Mouse (Mus musculus) midbrain, embryonic 11.5 days (tissue): ENCODE results near the gene Mtif2. TPM values are rescaled to one million over a fixed set of nuclear protein-coding genes. Genes with fewer than 3 reads are reported as not detected.

ENCODE experiments used
- ATAC-seq: fragments of 200-750 bp; cut with Nextera tagmentation; 2 replicates; pipeline ENCODE4 v1.8.0; 2017; ENCODE audit warnings: moderate TSS enrichment, moderate library complexity; ENCODE audit not compliant: low FRiP score
- DNase-seq: peaks from one replicate; pipeline ENCODE4 v3.0.0; 2015; ENCODE audit warnings: low spot score; ENCODE audit errors: missing footprints
- H3K27ac ChIP-seq: fragments of 300-500 bp; sonication (generic); 2 replicates; pipeline ENCODE4 v1.5.1; 2014; ENCODE audit warnings: low read depth, low read length
- H3K27me3 ChIP-seq: fragments of 300-500 bp; sonication (generic); 2 replicates; pipeline ENCODE4 v1.6.1; 2014; ENCODE audit warnings: mild to moderate bottlenecking, low read length, moderate library complexity, mixed read lengths; ENCODE audit not compliant: control insufficient read depth, insufficient read depth
- H3K36me3 ChIP-seq: fragments of 300-500 bp; sonication (generic); 2 replicates; pipeline ENCODE4 v1.6.1; 2014; ENCODE audit warnings: mild to moderate bottlenecking, low read length, moderate library complexity, mixed read lengths; ENCODE audit not compliant: control insufficient read depth, insufficient read depth
- H3K4me1 ChIP-seq: fragments of 300-500 bp; sonication (generic); 2 replicates; pipeline ENCODE4 v1.6.1; 2014; ENCODE audit warnings: low read length; ENCODE audit not compliant: control insufficient read depth, insufficient read depth
- H3K4me2 ChIP-seq: fragments of 300-500 bp; sonication (generic); 2 replicates; pipeline ENCODE4 v1.6.1; 2014; ENCODE audit warnings: mild to moderate bottlenecking, moderate library complexity
- H3K4me3 ChIP-seq: fragments of 300-500 bp; sonication (generic); 2 replicates; pipeline ENCODE4 v1.5.1; 2014; ENCODE audit warnings: low read depth, low read length
- H3K9ac ChIP-seq: fragments of 300-500 bp; sonication (generic); 2 replicates; pipeline ENCODE4 v1.6.1; 2014; ENCODE audit warnings: low read length
- H3K9me3 ChIP-seq: fragments of 300-500 bp; sonication (generic); 2 replicates; pipeline ENCODE4 v1.6.1; 2016; ENCODE audit warnings: low read length; ENCODE audit not compliant: control insufficient read depth
- WGBS: fragments of 180-500 bp; shearing (Covaris S2); extraction: QIAGEN DNeasy Blood & Tissue Kit; methylation state at CpG from one replicate; pipeline ENCODE4 v1.1.7; 2014; 5-methylcytosine and 5-hydroxymethylcytosine counted together
- polyA plus RNA-seq: library from polyadenylated mRNA; unstranded; fragments of >200 nt; fragmentation: Nextera tagmentation; extraction: Ambion mirVana; gene quantifications from 2 replicates; pipeline ENCODE4 v1.2.1, GENCODE M21; 2014

Mtif2 gene
- polyA plus RNA-seq, 1 experiment from 2014 or later, result 39.9 TPM

DNA sequence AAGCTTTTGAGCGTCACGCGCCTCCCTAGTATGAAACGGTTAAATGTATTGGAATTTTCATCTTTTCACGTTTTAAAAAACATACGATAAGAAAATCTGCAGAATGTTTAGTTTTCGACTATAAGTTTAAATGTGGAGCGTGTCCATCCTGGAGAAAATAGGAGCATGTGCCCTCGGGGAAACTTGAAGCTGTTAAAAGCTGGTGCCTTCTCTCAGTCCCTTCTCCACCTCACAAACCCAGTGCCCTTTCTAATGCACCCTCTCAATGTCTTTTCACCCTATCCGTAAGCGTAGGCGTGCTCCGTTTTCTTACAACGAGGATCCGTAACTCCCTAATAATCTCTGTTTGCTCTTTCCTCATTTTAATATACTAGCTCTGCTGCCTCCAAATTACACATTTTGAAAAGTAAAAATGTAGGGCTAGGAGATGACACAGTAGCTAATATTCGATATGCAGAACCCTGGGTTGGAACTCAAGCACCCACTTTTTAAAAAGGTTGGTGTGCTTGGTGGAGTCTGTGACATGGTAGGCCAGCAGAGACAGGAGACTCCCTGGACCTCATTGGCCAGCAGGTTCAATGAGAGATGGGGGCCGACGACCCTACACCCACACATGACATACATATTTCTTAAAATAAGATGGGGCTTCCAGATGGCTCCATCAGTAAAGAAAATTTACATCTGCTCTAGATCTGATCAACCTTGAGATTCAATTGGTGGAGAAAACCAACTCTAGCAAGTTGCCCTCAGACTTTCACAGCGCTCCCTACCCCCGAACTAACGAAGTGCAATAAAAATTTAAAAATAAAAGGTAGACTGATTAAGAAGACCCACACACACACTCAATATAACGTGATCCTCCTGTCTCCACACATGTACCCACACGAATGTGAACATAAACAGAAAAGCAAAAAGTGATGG is 22.6 kb downstream of the Mtif2 start:
- Histone ChIP-seq H3K36me3 (peaks cover 11% of the 10 kb centered on the region; the same call in 1 of the 2 replicates), H3K27me3 (no peaks in the 10 kb centered on the region), H3K4me3 (peak overlapping the region; percentile 67), H3K27ac (no peak overlapping the region), H3K4me2 (peak overlapping the region; percentile 72), H3K9ac (peak overlapping the region; percentile 88), H3K9me3 (no peaks in the 10 kb centered on the region), H3K4me1 (peaks cover 12% of the 10 kb centered on the region; the same call in 1 of the 2 replicates)
- ATAC-seq, result peak; percentile 9; the same call in 1 of the 2 replicates
- WGBS, result 25% methylated on average over 23 of the region's 23 CpGs
- DNase-seq, result no peak

DNA sequence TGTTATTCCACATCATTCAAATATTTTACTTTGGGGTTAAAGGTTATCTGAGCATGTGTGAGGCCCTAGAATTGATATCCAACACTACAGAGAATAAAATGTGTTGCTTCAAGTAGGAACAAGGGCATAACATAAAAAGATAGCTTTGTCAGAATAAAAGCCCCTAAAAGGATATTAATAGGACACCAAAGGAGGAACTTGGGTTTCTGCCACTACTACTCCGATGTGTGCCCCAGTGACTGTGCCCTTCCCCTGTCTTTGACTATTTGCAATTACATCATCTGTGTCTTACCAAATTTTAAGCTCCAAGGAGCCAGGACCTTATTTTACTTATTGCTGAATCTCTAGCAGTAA is 23.2 kb downstream of the Mtif2 start:
- Histone ChIP-seq H3K4me1 (peaks cover 12% of the 10 kb centered on the region; the same call in 1 of the 2 replicates), H3K9me3 (no peaks in the 10 kb centered on the region), H3K27ac (no peak overlapping the region), H3K27me3 (no peaks in the 10 kb centered on the region), H3K36me3 (peaks cover 5% of the 10 kb centered on the region; the same call in 1 of the 2 replicates), H3K4me3 (no peak overlapping the region), H3K9ac (no peak overlapping the region), H3K4me2 (no peak overlapping the region)
- no peak for DNase-seq
- no peak for ATAC-seq
- WGBS, result 89% methylated on average over 1 of the region's 1 CpGs

DNA sequence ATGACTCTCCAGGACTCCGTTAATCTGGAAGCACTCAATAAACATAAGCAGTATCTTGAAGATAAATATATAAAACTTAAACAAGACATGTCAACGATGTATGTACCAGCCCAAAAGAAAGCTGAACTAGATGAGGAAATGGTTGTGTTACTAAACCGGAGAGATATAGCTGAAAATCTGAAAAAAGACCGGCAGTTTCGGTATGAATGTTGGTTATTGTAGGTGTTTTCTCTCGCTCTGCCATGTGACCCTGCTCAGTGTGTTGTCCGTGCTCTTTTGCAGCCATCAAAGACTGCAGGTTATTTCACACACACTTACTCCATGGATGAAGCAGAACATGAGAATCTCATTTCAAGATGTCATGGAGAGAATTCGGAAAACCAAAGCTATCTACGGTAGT is 34.2 kb downstream of the Mtif2 start:
- H3K4me1 ChIP-seq, result no peaks in the 10 kb centered on the region
- H3K27me3 ChIP-seq, result no peaks in the 10 kb centered on the region
- H3K9ac ChIP-seq, result no peak overlapping the region
- DNase-seq, result no peak
- H3K4me3 ChIP-seq, result no peak overlapping the region
- 90% methylated on average over 9 of the region's 9 CpGs for WGBS
- no peak overlapping the region for H3K27ac ChIP-seq
- ATAC-seq, result no peak
- H3K36me3 ChIP-seq, result no peaks in the 10 kb centered on the region
- no peak overlapping the region for H3K4me2 ChIP-seq
- no peaks in the 10 kb centered on the region for H3K9me3 ChIP-seq

- peak; percentile 28 for DNase-seq
- Histone ChIP-seq H3K36me3 (no peaks in the 10 kb centered on the region), H3K9ac (no peak overlapping the region), H3K4me3 (no peak overlapping the region), H3K27me3 (no peaks in the 10 kb centered on the region), H3K9me3 (no peaks in the 10 kb centered on the region), H3K4me1 (no peaks in the 10 kb centered on the region), H3K27ac (no peak overlapping the region), H3K4me2 (no peak overlapping the region)
- 91% methylated on average over 3 of the region's 3 CpGs for WGBS
- no peak for ATAC-seq
Measured at GRCm38 (mm10) chr11:29560990-29561389, 34.8 kb downstream of the Mtif2 start.

DNA sequence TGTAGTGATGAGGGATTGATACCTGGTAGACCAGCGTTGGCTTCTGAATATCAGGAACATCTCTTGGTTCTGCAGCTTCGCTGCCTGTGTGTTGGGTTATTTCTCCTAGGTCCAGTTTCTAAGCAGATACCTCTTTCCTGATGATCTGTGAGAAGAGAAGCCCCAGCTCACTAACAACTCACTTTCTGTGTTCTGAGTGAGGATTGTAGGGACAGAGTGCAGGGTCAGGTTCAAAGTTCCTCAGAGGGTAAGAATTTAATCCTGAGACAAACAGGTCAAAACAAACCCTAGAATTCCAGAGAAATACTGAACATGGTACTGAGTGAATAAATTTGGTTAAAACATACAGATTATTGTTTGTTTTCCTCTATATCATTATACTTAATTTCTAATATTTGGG is 37.2 kb downstream of the Mtif2 start:
- Histone ChIP-seq H3K4me1 (no peaks in the 10 kb centered on the region), H3K9me3 (no peaks in the 10 kb centered on the region), H3K36me3 (no peaks in the 10 kb centered on the region), H3K4me3 (no peak overlapping the region), H3K4me2 (no peak overlapping the region), H3K27ac (no peak overlapping the region), H3K9ac (no peak overlapping the region), H3K27me3 (no peaks in the 10 kb centered on the region)
- ATAC-seq (no peak), DNase-seq (no peak)
- WGBS, result 94% methylated on average over 2 of the region's 2 CpGs

GRCm38 (mm10) chr11:29571536-29571935 is 45.3 kb downstream of the Mtif2 start:
- no peak overlapping the region for H3K4me2 ChIP-seq
- ATAC-seq, result no peak
- no peak overlapping the region for H3K27ac ChIP-seq
- 69% methylated on average over 3 of the region's 3 CpGs for WGBS
- no peaks in the 10 kb centered on the region for H3K9me3 ChIP-seq
- no peak overlapping the region for H3K9ac ChIP-seq
- no peaks in the 10 kb centered on the region for H3K36me3 ChIP-seq
- no peaks in the 10 kb centered on the region for H3K4me1 ChIP-seq
- no peak overlapping the region for H3K4me3 ChIP-seq
- no peaks in the 10 kb centered on the region for H3K27me3 ChIP-seq
- DNase-seq, result no peak

DNA sequence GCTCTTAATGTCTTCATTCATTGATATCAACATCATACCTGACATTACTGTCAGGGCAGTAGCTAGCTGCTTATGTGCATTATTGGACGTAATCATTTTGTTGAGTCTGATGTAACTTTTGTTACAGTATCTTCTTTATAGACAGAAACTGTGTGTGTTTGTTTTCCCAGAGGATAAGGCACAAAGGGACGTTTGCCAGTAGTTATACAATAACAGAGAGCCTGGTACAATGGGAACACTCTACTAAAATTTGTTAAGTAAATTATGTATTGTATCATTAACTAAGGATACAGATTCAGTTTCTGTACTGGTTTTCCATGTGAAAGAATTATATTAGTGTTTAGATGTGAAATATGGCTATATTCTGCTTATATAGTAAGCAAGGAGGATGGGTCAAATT is 46.4 kb downstream of the Mtif2 start:
- Histone ChIP-seq H3K27me3 (no peaks in the 10 kb centered on the region), H3K4me2 (no peak overlapping the region), H3K9ac (no peak overlapping the region), H3K4me3 (no peak overlapping the region), H3K27ac (no peak overlapping the region), H3K4me1 (no peaks in the 10 kb centered on the region), H3K36me3 (no peaks in the 10 kb centered on the region), H3K9me3 (no peaks in the 10 kb centered on the region)
- WGBS, result 82% methylated on average over 2 of the region's 2 CpGs
- no peak for DNase-seq
- no peak for ATAC-seq

GRCm38 (mm10) chr11:29579610-29580009 is 53.4 kb downstream of the Mtif2 start:
- no peak for DNase-seq
- no peaks in the 10 kb centered on the region for H3K9me3 ChIP-seq
- H3K9ac ChIP-seq, result no peak overlapping the region
- no peak overlapping the region for H3K27ac ChIP-seq
- H3K4me2 ChIP-seq, result no peak overlapping the region
- ATAC-seq, result no peak
- H3K36me3 ChIP-seq, result no peaks in the 10 kb centered on the region
- H3K27me3 ChIP-seq, result no peaks in the 10 kb centered on the region
- H3K4me1 ChIP-seq, result no peaks in the 10 kb centered on the region
- no peak overlapping the region for H3K4me3 ChIP-seq
